Mouse (Mus musculus): Measurements from ENCODE around the gene Pitpnm2. TPM values are rescaled to one million over a fixed set of nuclear protein-coding genes. Genes with fewer than 3 reads are reported as not detected.

Gene Pitpnm2
- polyA plus RNA-seq, 1 experiment from 2014 or later: 9.8 TPM

DNA sequence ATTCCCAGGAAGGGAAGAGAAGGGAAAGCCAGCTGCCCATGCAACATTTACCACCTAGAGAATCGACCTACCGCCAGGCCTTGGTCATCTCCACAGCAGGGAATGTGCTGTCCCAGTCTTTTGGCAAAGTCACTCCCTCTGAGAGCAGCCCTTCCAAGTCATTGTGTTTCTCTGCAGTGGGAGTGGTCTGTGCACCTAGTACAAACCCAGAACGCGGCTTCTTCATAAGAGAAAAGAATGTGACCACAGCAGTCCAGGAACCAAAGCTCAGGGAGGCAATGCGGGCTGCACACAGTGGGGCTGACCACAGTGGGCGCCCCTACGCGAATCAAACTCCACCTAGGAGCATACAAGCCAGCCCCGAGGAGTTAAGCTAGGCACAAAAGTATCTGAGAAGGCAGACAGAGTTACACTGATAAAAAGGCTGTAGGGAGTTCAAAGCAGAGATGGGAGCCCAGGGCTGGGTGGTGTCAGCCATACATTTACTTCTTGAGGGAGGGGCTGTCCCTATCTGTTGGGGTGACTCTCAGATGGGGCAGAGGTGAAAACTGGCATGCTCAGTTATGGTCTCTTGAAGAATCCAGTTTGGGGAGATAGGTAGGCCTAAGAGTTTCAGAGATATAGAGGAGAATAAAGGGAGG is 1.5 kb downstream of the Pitpnm2 start:
- H3K9me3 ChIP-seq (ENCODE audit: low read depth, low read length): no peaks in the 10 kb centered on the region
- no peaks in the 10 kb centered on the region for H3K27me3 ChIP-seq (ENCODE audit: insufficient read depth, low read length)
- no peak for ATAC-seq (ENCODE audit: insufficient read depth)
- H3K4me1 ChIP-seq (ENCODE audit: insufficient read depth): peaks cover 12% of the 10 kb centered on the region; the same call in 1 of the 2 replicates
- H3K9ac ChIP-seq: 0 out of 2 replicates have a peak overlapping the region, but pooled peaks have one; percentile 86
- peak; percentile 53 for DNase-seq
- WGBS: 38% methylated on average over 9 of the region's 9 CpGs
- H3K4me3 ChIP-seq (ENCODE audit: low read depth, low read length): peak overlapping the region; percentile 66
- peak overlapping the region; percentile 37; the same call in 1 of the 2 replicates for H3K27ac ChIP-seq (ENCODE audit: low read depth)
- H3K4me2 ChIP-seq: peak overlapping the region; percentile 94
- H3K36me3 ChIP-seq (ENCODE audit: insufficient read depth): peaks cover 12% of the 10 kb centered on the region
- no peak for TF ChIP-seq CTCF (IDR thresholded peaks at IDR 0.05; ENCODE audit: low read depth)

DNA sequence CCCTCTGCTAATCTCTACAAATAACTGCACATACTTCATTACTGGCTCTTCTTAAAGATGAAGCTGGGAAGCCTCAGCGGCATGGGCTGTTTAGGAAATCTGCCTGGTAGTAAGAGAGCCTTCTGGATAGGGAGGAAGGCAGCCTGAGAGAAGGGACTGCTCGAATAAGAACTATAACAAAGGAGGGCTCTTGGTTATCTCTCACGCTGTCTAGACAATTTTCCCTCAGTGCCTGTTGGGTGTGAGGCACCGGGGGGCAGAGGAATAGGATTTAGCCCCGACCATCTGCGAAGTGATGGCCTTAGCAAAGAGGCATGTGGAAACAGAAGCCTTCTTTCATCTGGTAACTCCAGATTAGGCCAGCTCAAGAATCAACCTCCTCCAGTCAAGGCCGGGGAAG is 2.3 kb downstream of the Pitpnm2 start:
- no peak overlapping the region for H3K9ac ChIP-seq
- no peak overlapping the region for H3K4me3 ChIP-seq (ENCODE audit: low read depth, low read length)
- peak overlapping the region; percentile 94 for H3K4me2 ChIP-seq
- DNase-seq: no peak
- H3K36me3 ChIP-seq (ENCODE audit: insufficient read depth): peaks cover 15% of the 10 kb centered on the region
- H3K9me3 ChIP-seq (ENCODE audit: low read depth, low read length): no peaks in the 10 kb centered on the region
- TF ChIP-seq CTCF (IDR thresholded peaks at IDR 0.05; ENCODE audit: low read depth): no peak
- ATAC-seq (ENCODE audit: insufficient read depth): no peak
- no peaks in the 10 kb centered on the region for H3K27me3 ChIP-seq (ENCODE audit: insufficient read depth, low read length)
- H3K4me1 ChIP-seq (ENCODE audit: insufficient read depth): peaks cover 12% of the 10 kb centered on the region; the same call in 1 of the 2 replicates
- no peak overlapping the region for H3K27ac ChIP-seq (ENCODE audit: low read depth)
- 53% methylated on average over 7 of the region's 7 CpGs for WGBS

DNA sequence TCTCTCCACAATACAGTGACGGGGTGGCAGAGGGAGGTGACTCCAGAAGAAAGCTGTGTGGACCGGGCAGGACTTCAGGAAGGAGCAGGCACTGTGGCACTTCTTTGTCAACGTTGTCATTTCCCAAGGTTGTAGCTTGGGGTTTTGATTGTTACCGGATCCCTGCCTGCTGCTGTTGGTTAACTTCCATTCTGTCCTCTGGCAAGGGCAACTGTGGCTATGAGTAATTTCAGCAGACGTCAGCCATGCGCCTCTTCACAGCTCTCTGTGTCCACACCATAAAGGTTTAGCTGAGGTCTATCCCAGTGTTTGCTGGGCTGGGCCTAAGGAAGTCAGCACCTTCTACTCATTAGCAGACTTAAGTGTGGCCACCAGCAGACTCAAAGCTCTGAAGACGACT is 4.7 kb downstream of the Pitpnm2 start:
- DNase-seq: no peak
- H3K27ac ChIP-seq (ENCODE audit: low read depth): no peak overlapping the region
- H3K4me1 ChIP-seq (ENCODE audit: insufficient read depth): peaks cover 12% of the 10 kb centered on the region
- H3K4me2 ChIP-seq: no peak overlapping the region
- no peaks in the 10 kb centered on the region for H3K9me3 ChIP-seq (ENCODE audit: low read depth, low read length)
- no peak overlapping the region for H3K9ac ChIP-seq
- TF ChIP-seq CTCF (IDR thresholded peaks at IDR 0.05; ENCODE audit: low read depth): no peak
- no peak for ATAC-seq (ENCODE audit: insufficient read depth)
- H3K27me3 ChIP-seq (ENCODE audit: insufficient read depth, low read length): no peaks in the 10 kb centered on the region
- H3K4me3 ChIP-seq (ENCODE audit: low read depth, low read length): no peak overlapping the region
- H3K36me3 ChIP-seq (ENCODE audit: insufficient read depth): peaks cover 15% of the 10 kb centered on the region
- WGBS: 86% methylated on average over 7 of the region's 7 CpGs

DNA sequence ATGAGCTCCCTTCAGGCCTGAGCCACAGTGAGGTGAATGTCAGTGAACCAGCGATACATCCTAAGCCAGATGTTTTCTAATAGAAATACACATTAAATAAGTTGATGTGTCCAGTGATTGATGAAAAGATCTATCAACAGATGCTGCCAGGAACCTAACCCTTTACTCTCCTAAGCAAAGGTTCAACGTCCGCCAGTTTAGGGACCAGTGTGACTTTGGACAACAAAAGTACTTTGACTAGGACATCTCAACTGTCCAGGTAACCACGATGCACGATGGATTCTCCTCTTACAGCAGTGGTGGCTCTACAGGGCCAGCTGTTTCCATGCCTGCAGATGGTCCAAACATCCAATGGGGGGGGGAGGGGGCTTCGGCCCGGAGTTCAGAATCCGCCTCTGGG is 5.1 kb downstream of the Pitpnm2 start:
- H3K9ac ChIP-seq: no peak overlapping the region
- WGBS: 89% methylated on average over 8 of the region's 8 CpGs
- peaks cover 12% of the 10 kb centered on the region for H3K4me1 ChIP-seq (ENCODE audit: insufficient read depth)
- TF ChIP-seq CTCF (IDR thresholded peaks at IDR 0.05; ENCODE audit: low read depth): no peak
- H3K27me3 ChIP-seq (ENCODE audit: insufficient read depth, low read length): no peaks in the 10 kb centered on the region
- H3K9me3 ChIP-seq (ENCODE audit: low read depth, low read length): no peaks in the 10 kb centered on the region
- H3K4me3 ChIP-seq (ENCODE audit: low read depth, low read length): no peak overlapping the region
- H3K4me2 ChIP-seq: no peak overlapping the region
- ATAC-seq (ENCODE audit: insufficient read depth): no peak
- H3K36me3 ChIP-seq (ENCODE audit: insufficient read depth): peaks cover 15% of the 10 kb centered on the region
- DNase-seq: no peak
- no peak overlapping the region for H3K27ac ChIP-seq (ENCODE audit: low read depth)

DNA sequence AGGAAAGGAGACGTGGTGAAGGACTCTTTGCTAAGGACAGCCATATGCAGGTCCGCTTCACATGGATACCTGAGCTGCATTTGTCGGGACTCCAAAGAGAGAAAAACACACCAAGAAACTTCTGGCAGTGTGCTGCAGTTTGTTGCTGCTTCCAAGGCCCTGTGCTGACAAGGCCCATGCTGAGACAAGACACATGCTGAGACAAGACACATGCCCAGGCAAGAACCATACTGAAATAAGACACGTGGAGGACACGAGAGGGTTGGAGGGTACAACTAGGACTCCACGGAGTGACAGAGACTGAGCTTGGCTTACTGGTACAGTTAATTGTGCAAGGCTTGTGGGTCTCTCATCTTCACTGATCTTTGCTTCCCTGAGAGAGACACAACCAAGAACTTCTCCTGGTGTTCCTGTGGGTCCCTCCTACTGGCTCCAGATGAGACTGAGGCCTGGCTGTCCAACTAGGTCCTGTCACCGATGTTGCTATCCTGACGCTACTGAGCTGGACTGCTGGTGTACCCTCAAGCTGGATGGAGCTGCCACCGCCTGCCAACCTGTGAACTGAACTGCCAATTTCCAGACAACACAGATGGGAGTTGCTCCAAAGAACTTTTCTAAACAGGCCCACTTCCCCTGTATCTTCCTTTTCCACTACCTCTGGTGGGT is 6.2 kb downstream of the Pitpnm2 start:
- Histone ChIP-seq H3K27ac (ENCODE audit: low read depth) (no peak overlapping the region), H3K4me1 (ENCODE audit: insufficient read depth) (peaks cover 8% of the 10 kb centered on the region), H3K4me2 (no peak overlapping the region), H3K36me3 (ENCODE audit: insufficient read depth) (peaks cover 15% of the 10 kb centered on the region), H3K9me3 (ENCODE audit: low read depth, low read length) (no peaks in the 10 kb centered on the region), H3K9ac (no peak overlapping the region), H3K27me3 (ENCODE audit: insufficient read depth, low read length) (no peaks in the 10 kb centered on the region), H3K4me3 (ENCODE audit: low read depth, low read length) (no peak overlapping the region)
- ATAC-seq (ENCODE audit: insufficient read depth) (no peak), DNase-seq (no peak)
- 82% methylated on average over 9 of the region's 9 CpGs for WGBS
- TF ChIP-seq CTCF (IDR thresholded peaks at IDR 0.05; ENCODE audit: low read depth): no peak

DNA sequence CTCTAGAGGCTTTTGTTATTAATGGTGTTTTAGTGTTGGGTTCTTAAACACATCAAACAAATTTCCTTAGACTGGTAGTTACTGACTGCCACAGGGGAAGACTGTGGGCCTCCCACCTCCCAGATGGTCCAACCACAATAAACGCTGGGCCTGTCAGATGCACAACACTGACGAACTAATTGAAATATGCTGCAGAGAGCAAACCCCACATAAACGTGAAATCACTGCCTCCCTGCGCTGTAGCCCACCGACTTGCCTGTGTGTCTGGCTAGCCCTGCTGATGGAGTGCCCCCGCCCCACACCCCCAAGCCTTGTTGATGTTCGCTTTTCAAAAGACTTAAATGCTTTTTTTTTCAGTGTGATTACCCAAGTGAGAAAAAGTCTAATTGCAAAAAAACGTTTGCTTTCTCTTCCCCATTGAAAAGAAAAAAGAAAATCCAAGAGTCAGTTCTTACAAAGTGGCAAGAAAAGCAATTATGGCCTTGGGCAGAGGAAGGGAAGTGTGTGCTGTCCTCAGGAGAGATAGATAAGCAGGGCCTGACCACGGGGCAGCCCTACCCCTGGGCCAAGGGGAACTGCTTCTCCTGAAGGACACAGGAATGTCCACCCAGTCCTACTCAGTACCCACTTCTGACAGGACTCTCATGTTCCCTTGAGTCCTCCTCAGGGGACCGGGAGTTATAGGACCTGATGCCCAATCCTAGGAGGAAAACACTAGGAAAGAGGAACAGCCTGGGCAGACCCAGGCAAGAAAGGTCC is 7.7 kb downstream of the Pitpnm2 start:
- Histone ChIP-seq H3K4me1 (ENCODE audit: insufficient read depth) (peaks cover 4% of the 10 kb centered on the region), H3K9me3 (ENCODE audit: low read depth, low read length) (no peaks in the 10 kb centered on the region), H3K27ac (ENCODE audit: low read depth) (peak overlapping the region; percentile 50), H3K36me3 (ENCODE audit: insufficient read depth) (peaks cover 15% of the 10 kb centered on the region), H3K4me2 (no peak overlapping the region), H3K9ac (no peak overlapping the region; the same call in 1 of the 2 replicates), H3K4me3 (ENCODE audit: low read depth, low read length) (no peak overlapping the region), H3K27me3 (ENCODE audit: insufficient read depth, low read length) (no peaks in the 10 kb centered on the region)
- no peak for ATAC-seq (ENCODE audit: insufficient read depth)
- no peak for TF ChIP-seq CTCF (IDR thresholded peaks at IDR 0.05; ENCODE audit: low read depth)
- DNase-seq: no peak
- 37% methylated on average over 10 of the region's 10 CpGs for WGBS
